Mouse (Mus musculus) cerebellum, postnatal 4 days (tissue): ENCODE results near the gene Zfp217.
A peak's percentile ranks its signal among the peaks of the same experiment; 100 is the strongest.

Experiments used
- DNase-seq, 2 experiments: peaks; one replicate each; pipeline ENCODE4 v3.0.0; 2022; ENCODE audit warnings: low spot score in 2 of 2, mixed read lengths in 1 of 2

Gene Zfp217

GRCm38 (mm10) chr2:170103341-170103740 lies 44.6 kb downstream of the Zfp217 start:
- no peak for DNase-seq

- no peak for DNase-seq
These were observed 46.0 kb downstream of the Zfp217 start for GRCm38 (mm10) chr2:170101932-170102331.

- DNase-seq: peak; percentile 98 to 99
These were observed 46.8 kb downstream of the Zfp217 start for GRCm38 (mm10) chr2:170101132-170101531.

- DNase-seq: no peak
These were observed 53.0 kb downstream of the Zfp217 start for GRCm38 (mm10) chr2:170094871-170095270.

GRCm38 (mm10) chr2:170094220-170094619 lies 53.7 kb downstream of the Zfp217 start:
- no peak for DNase-seq

- no peak for DNase-seq
These were observed 56.1 kb downstream of the Zfp217 start for GRCm38 (mm10) chr2:170091563-170092443.

- no peak for DNase-seq
These were observed 69.4 kb downstream of the Zfp217 start for GRCm38 (mm10) chr2:170078442-170079017.

- no peak for DNase-seq
These were observed 69.9 kb downstream of the Zfp217 start for GRCm38 (mm10) chr2:170078041-170078440.

GRCm38 (mm10) chr2:170076941-170077490 lies 70.9 kb downstream of the Zfp217 start:
- DNase-seq: no peak

- DNase-seq: no peak
These were observed 77.2 kb downstream of the Zfp217 start for GRCm38 (mm10) chr2:170070641-170071241.

- DNase-seq: no peak
These were observed 77.9 kb downstream of the Zfp217 start for GRCm38 (mm10) chr2:170069976-170070375.

- DNase-seq: no peak
These were observed 85.5 kb downstream of the Zfp217 start for GRCm38 (mm10) chr2:170062378-170062777.

GRCm38 (mm10) chr2:170060066-170060465 lies 87.8 kb downstream of the Zfp217 start:
- peak in 1 of 2 experiments; percentile 31 for DNase-seq

GRCm38 (mm10) chr2:170058774-170059173 lies 89.1 kb downstream of the Zfp217 start:
- peak in 1 of 2 experiments; percentile 51 for DNase-seq
